Mouse (Mus musculus): Measurements from ENCODE around the gene Gm21974.

DNA sequence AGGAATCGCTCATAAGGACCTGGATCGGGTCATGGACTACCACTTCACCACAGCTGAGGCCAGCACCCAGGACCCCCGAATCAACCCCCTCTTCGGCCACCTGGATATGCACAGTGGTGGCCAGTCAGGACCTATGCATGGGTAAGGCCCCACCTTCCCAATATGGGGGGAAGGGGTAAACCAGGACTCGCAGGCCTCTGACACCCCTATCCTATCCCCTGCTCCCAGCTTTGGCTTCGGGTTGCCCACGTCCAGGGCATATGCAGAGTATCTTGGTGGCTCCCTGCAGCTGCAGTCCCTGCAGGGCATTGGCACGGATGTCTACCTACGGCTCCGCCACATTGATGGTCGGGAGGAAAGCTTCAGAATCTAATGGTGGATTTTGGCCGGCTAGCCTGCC, 12.7 kb upstream of the Gm21974 start:
- TF ChIP-seq POLR2A (IDR thresholded peaks at IDR 0.05; ENCODE audit: insufficient read depth, low read length) (no peak), EP300 (IDR thresholded peaks at IDR 0.05; ENCODE audit: insufficient read depth, low read depth, low read length) (no peak)
